Mouse (Mus musculus): ENCODE measurements around the gene Got1. TPM values are rescaled to one million over a fixed set of nuclear protein-coding genes. Genes with fewer than 3 reads are reported as not detected.

Got1 gene
- polyA plus RNA-seq, 1 experiment from 2014 or later: 85.0 TPM

GRCm38 (mm10) chr19:43519226-43519625, 5.2 kb downstream of the Got1 start:
- H3K9me3 ChIP-seq (ENCODE audit: control insufficient read depth): no peaks in the 10 kb centered on the region
- no peak overlapping the region for H3K9ac ChIP-seq (ENCODE audit: low read depth, low read length)
- no peak overlapping the region for H3K4me2 ChIP-seq (replicated peaks; ENCODE audit: low read depth)
- ATAC-seq: no peak
- H3K4me1 ChIP-seq (replicated peaks; ENCODE audit: control insufficient read depth, insufficient read depth, low read length): peaks cover 10% of the 10 kb centered on the region
- H3K27ac ChIP-seq (ENCODE audit: low read depth, low read length): no peak overlapping the region
- H3K4me3 ChIP-seq (ENCODE audit: low read depth, low read length): no peak overlapping the region
- H3K27me3 ChIP-seq (replicated peaks; ENCODE audit: control insufficient read depth, insufficient read depth, low read length): no peaks in the 10 kb centered on the region
- TF ChIP-seq CTCF (IDR thresholded peaks at IDR 0.05; ENCODE audit: low read depth): no peak
- peaks cover 15% of the 10 kb centered on the region for H3K36me3 ChIP-seq (ENCODE audit: control insufficient read depth, insufficient read depth)
- 95% methylated on average over 10 of the region's 10 CpGs for WGBS

GRCm38 (mm10) chr19:43518261-43518660, 6.1 kb downstream of the Got1 start:
- 0 out of 2 replicates have a peak, but pooled peaks cover 3% of the 10 kb centered on the region for H3K4me1 ChIP-seq (replicated peaks; ENCODE audit: control insufficient read depth, insufficient read depth, low read length)
- no peak overlapping the region for H3K4me3 ChIP-seq (ENCODE audit: low read depth, low read length)
- H3K4me2 ChIP-seq (replicated peaks; ENCODE audit: low read depth): no peak overlapping the region
- H3K36me3 ChIP-seq (ENCODE audit: control insufficient read depth, insufficient read depth): peaks cover 17% of the 10 kb centered on the region
- no peak overlapping the region for H3K9ac ChIP-seq (ENCODE audit: low read depth, low read length)
- TF ChIP-seq CTCF (IDR thresholded peaks at IDR 0.05; ENCODE audit: low read depth): no peak
- H3K9me3 ChIP-seq (ENCODE audit: control insufficient read depth): no peaks in the 10 kb centered on the region
- no peaks in the 10 kb centered on the region for H3K27me3 ChIP-seq (replicated peaks; ENCODE audit: control insufficient read depth, insufficient read depth, low read length)
- ATAC-seq: no peak
- 67% methylated on average over 7 of the region's 7 CpGs for WGBS
- no peak overlapping the region for H3K27ac ChIP-seq (ENCODE audit: low read depth, low read length)

GRCm38 (mm10) chr19:43517808-43518207, 6.6 kb downstream of the Got1 start:
- no peak for TF ChIP-seq CTCF (IDR thresholded peaks at IDR 0.05; ENCODE audit: low read depth)
- 73% methylated on average over 7 of the region's 7 CpGs for WGBS
- H3K4me2 ChIP-seq (replicated peaks; ENCODE audit: low read depth): no peak overlapping the region

GRCm38 (mm10) chr19:43517320-43517719, 7.1 kb downstream of the Got1 start:
- H3K4me2 ChIP-seq (replicated peaks; ENCODE audit: low read depth): no peak overlapping the region
- H3K4me1 ChIP-seq (replicated peaks; ENCODE audit: control insufficient read depth, insufficient read depth, low read length): 0 out of 2 replicates have a peak, but pooled peaks cover 3% of the 10 kb centered on the region
- 75% methylated on average over 6 of the region's 6 CpGs for WGBS
- H3K9me3 ChIP-seq (ENCODE audit: control insufficient read depth): no peaks in the 10 kb centered on the region
- TF ChIP-seq CTCF (IDR thresholded peaks at IDR 0.05; ENCODE audit: low read depth): no peak
- no peaks in the 10 kb centered on the region for H3K27me3 ChIP-seq (replicated peaks; ENCODE audit: control insufficient read depth, insufficient read depth, low read length)
- no peak overlapping the region for H3K9ac ChIP-seq (ENCODE audit: low read depth, low read length)
- no peak overlapping the region for H3K4me3 ChIP-seq (ENCODE audit: low read depth, low read length)
- peaks cover 17% of the 10 kb centered on the region for H3K36me3 ChIP-seq (ENCODE audit: control insufficient read depth, insufficient read depth)
- no peak for ATAC-seq
- no peak overlapping the region for H3K27ac ChIP-seq (ENCODE audit: low read depth, low read length)

More at GRCm38 (mm10) chr19:43517808-43518207, 6.6 kb downstream of the Got1 start:
- no peaks in the 10 kb centered on the region for H3K9me3 ChIP-seq (ENCODE audit: control insufficient read depth)
- H3K27ac ChIP-seq (ENCODE audit: low read depth, low read length): no peak overlapping the region
- ATAC-seq: no peak
- no peaks in the 10 kb centered on the region for H3K27me3 ChIP-seq (replicated peaks; ENCODE audit: control insufficient read depth, insufficient read depth, low read length)
- H3K4me1 ChIP-seq (replicated peaks; ENCODE audit: control insufficient read depth, insufficient read depth, low read length): 0 out of 2 replicates have a peak, but pooled peaks cover 3% of the 10 kb centered on the region
- H3K4me3 ChIP-seq (ENCODE audit: low read depth, low read length): no peak overlapping the region
- peaks cover 17% of the 10 kb centered on the region for H3K36me3 ChIP-seq (ENCODE audit: control insufficient read depth, insufficient read depth)
- no peak overlapping the region for H3K9ac ChIP-seq (ENCODE audit: low read depth, low read length)

- H3K27ac ChIP-seq (ENCODE audit: low read depth, low read length): no peak overlapping the region
- 0 out of 2 replicates have a peak, but pooled peaks cover 3% of the 10 kb centered on the region for H3K4me1 ChIP-seq (replicated peaks; ENCODE audit: control insufficient read depth, insufficient read depth, low read length)
- H3K4me3 ChIP-seq (ENCODE audit: low read depth, low read length): no peak overlapping the region
- no peak overlapping the region for H3K9ac ChIP-seq (ENCODE audit: low read depth, low read length)
- no peak for ATAC-seq
- H3K9me3 ChIP-seq (ENCODE audit: control insufficient read depth): no peaks in the 10 kb centered on the region
- TF ChIP-seq CTCF (IDR thresholded peaks at IDR 0.05; ENCODE audit: low read depth): no peak
- H3K36me3 ChIP-seq (ENCODE audit: control insufficient read depth, insufficient read depth): peaks cover 17% of the 10 kb centered on the region
- H3K4me2 ChIP-seq (replicated peaks; ENCODE audit: low read depth): no peak overlapping the region
- H3K27me3 ChIP-seq (replicated peaks; ENCODE audit: control insufficient read depth, insufficient read depth, low read length): no peaks in the 10 kb centered on the region
- 62% methylated on average over 14 of the region's 14 CpGs for WGBS
These were observed 7.9 kb downstream of the Got1 start for GRCm38 (mm10) chr19:43516397-43517035.

GRCm38 (mm10) chr19:43515668-43516396, 8.6 kb downstream of the Got1 start:
- Histone ChIP-seq H3K9me3 (ENCODE audit: control insufficient read depth) (no peaks in the 10 kb centered on the region), H3K9ac (ENCODE audit: low read depth, low read length) (no peak overlapping the region), H3K27me3 (replicated peaks; ENCODE audit: control insufficient read depth, insufficient read depth, low read length) (no peaks in the 10 kb centered on the region), H3K4me3 (ENCODE audit: low read depth, low read length) (no peak overlapping the region), H3K4me2 (replicated peaks; ENCODE audit: low read depth) (no peak overlapping the region), H3K36me3 (ENCODE audit: control insufficient read depth, insufficient read depth) (peaks cover 20% of the 10 kb centered on the region), H3K4me1 (replicated peaks; ENCODE audit: control insufficient read depth, insufficient read depth, low read length) (no peaks in the 10 kb centered on the region), H3K27ac (ENCODE audit: low read depth, low read length) (no peak overlapping the region)
- 90% methylated on average over 23 of the region's 23 CpGs for WGBS
- TF ChIP-seq CTCF (IDR thresholded peaks at IDR 0.05; ENCODE audit: low read depth): no peak
- ATAC-seq: no peak

All from intestine, postnatal 0 days (tissue).